Mouse (Mus musculus): ENCODE measurements around the gene Mindy3. TPM values are rescaled to one million over a fixed set of nuclear protein-coding genes. Genes with fewer than 3 reads are reported as not detected.
"Not testable (repeated sequence)": the region's sequence is repeated elsewhere in the genome, so short reads cannot be mapped to it uniquely, and the experiment has no call there.

Mindy3 gene
- polyA plus RNA-seq (2015; fragmentation: Nextera tagmentation; extraction: Ambion mirVana), result 35.4 and 37.9 TPM in 2 replicates

DNA sequence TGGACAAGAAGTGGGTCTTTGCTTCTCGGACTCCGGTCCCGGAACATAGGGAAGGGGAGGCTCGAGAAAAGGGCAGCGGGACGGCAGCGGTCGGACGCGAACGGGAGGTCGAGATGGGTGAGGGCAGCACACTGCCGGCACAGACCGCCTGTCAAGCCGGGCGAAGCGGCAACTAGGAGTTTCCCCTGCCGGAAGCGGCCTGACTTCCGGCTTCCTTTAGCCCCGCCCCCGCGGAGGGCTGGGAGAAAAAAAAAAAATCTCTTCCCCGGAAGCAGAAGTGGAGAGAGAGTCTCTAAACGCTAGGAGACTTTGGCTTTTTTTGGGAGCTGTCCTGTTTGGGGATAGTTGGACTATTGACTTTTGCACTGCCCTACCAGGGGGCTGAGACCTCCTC lies at the start of gene Mindy3:
Gene Mindy3 (minus strand): TSS at position 209 of the 394 bp plus-strand sequence.
- H3K27ac ChIP-seq (ENCODE audit: low read length), result peak within 1 kb of the TSS; percentile 71
- H3K36me3 ChIP-seq (ENCODE audit: insufficient read depth, low read length), result no peaks in the 10 kb centered on the region
- under 1% methylated on average over 25 of the region's 25 CpGs for WGBS
- peak within 1 kb of the TSS; percentile 75 for H3K4me3 ChIP-seq (ENCODE audit: low read length)
- H3K27me3 ChIP-seq (ENCODE audit: insufficient read depth, low read length), result no peaks in the 10 kb centered on the region
- ATAC-seq (ENCODE audit: low FRiP score, low TSS enrichment), result peak; percentile 94
- peaks cover 8% of the 10 kb centered on the region for H3K4me1 ChIP-seq (ENCODE audit: insufficient read depth, low read length)
- no peaks in the 10 kb centered on the region for H3K9me3 ChIP-seq (ENCODE audit: low read length)
- peak within 1 kb of the TSS; percentile 76 for H3K9ac ChIP-seq (replicated peaks; ENCODE audit: low read length)
- peak within 1 kb of the TSS; percentile 70 for H3K4me2 ChIP-seq (replicated peaks; ENCODE audit: low read depth, low read length)

DNA sequence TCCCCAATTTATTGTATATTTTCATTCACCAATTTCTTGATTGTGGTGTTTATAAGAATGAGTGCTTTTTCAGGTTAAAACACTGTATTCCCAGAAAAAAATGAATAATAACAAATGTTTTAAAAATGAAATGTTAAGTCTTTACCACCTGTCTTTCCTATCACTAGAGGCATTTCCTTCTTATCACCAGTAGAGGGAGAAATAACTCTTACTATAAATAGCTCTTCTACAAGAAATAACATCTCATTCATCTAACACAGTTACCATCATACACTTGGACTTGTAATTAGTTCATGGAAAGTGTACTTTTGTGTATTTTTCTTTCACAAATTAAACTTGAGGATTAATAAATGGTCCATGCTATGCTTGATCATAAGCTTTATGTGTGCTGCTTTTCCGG lies 40.5 kb upstream of the Mindy3 start:
- Histone ChIP-seq H3K36me3 (ENCODE audit: insufficient read depth, low read length) (no peaks in the 10 kb centered on the region), H3K4me1 (ENCODE audit: insufficient read depth, low read length) (no peaks in the 10 kb centered on the region), H3K27me3 (ENCODE audit: insufficient read depth, low read length) (no peaks in the 10 kb centered on the region), H3K4me2 (replicated peaks; ENCODE audit: low read depth, low read length) (no peak overlapping the region), H3K9me3 (ENCODE audit: low read length) (no peaks in the 10 kb centered on the region), H3K4me3 (ENCODE audit: low read length) (no peak overlapping the region), H3K9ac (replicated peaks; ENCODE audit: low read length) (no peak overlapping the region), H3K27ac (ENCODE audit: low read length) (no peak overlapping the region)
- WGBS, result 68% methylated on average over 1 of the region's 1 CpGs
- ATAC-seq (ENCODE audit: low FRiP score, low TSS enrichment), result no peak

DNA sequence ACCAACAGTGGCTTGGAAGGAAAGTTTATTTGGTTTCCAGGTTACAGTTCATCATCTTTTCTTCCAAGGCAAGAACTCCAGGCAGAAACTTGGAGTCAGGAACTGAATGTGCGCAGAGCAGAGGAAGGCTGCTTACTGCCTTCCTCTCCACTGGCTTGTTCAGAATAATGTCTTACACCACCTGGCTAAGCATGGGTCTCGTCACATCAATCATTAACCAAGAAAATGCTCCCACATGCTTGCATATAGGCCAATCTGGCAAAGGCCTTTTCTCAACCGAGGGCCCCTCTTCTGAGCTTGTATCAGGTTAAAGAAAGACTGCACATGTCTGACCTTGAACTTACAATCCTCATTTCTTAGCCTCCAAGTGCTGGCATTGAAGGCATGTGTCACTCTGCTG lies 30.8 kb upstream of the Mindy3 start:
- Histone ChIP-seq H3K9me3 (ENCODE audit: low read length) (no peaks in the 10 kb centered on the region), H3K27me3 (ENCODE audit: insufficient read depth, low read length) (no peaks in the 10 kb centered on the region), H3K36me3 (ENCODE audit: insufficient read depth, low read length) (no peaks in the 10 kb centered on the region), H3K27ac (ENCODE audit: low read length) (no peak overlapping the region), H3K4me2 (replicated peaks; ENCODE audit: low read depth, low read length) (no peak overlapping the region), H3K4me3 (ENCODE audit: low read length) (no peak overlapping the region), H3K9ac (replicated peaks; ENCODE audit: low read length) (no peak overlapping the region), H3K4me1 (ENCODE audit: insufficient read depth, low read length) (no peaks in the 10 kb centered on the region)
- 67% methylated on average over 3 of the region's 3 CpGs for WGBS
- peak; percentile 70; the same call in 1 of the 2 replicates for ATAC-seq (ENCODE audit: low FRiP score, low TSS enrichment)

DNA sequence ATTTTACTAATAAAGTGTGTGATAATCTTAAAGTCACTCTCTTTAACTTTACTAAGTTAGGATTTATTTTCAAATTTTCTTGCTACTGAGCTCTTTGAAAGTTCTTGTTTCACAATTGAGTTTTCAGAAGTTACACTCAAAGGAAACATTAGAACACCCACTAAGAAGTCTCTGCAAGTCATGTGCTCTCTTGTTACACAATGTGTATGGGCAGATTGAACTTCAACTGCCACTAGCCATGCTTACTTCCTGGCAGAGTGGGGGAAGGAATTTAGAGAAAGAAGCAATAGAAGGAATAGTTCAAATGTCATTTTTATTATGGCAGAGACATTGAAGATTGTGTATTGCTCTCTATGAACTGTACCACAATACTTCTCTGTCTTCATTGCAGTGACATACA lies 20.9 kb upstream of the Mindy3 start:
- H3K9ac ChIP-seq (replicated peaks; ENCODE audit: low read length), result no peak overlapping the region
- H3K4me1 ChIP-seq (ENCODE audit: insufficient read depth, low read length), result no peaks in the 10 kb centered on the region
- ATAC-seq (ENCODE audit: low FRiP score, low TSS enrichment), result no peak
- H3K9me3 ChIP-seq (ENCODE audit: low read length), result no peaks in the 10 kb centered on the region
- H3K27me3 ChIP-seq (ENCODE audit: insufficient read depth, low read length), result no peaks in the 10 kb centered on the region
- no peak overlapping the region for H3K4me3 ChIP-seq (ENCODE audit: low read length)
- H3K27ac ChIP-seq (ENCODE audit: low read length), result no peak overlapping the region
- no peaks in the 10 kb centered on the region for H3K36me3 ChIP-seq (ENCODE audit: insufficient read depth, low read length)
- no peak overlapping the region for H3K4me2 ChIP-seq (replicated peaks; ENCODE audit: low read depth, low read length)

DNA sequence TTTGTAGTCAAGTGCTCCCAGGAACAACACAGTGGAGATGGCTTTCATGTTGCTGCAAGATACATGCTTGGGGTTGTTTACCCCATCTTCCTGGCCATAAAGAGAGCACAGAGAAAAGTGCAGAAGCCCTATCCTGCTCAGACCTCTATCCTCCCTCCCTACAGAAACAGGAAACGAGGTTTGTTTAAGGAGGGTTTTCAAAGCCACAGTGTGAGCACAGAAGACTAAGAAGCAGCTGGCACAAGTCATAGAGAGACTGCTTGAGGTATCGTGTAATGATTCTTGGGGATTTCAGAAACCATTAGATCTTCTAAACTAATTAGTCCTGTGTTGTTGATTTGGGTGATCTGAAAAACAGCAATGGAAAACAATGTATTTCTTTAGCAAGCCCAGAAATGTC lies 20.3 kb upstream of the Mindy3 start:
- no peak overlapping the region for H3K9ac ChIP-seq (replicated peaks; ENCODE audit: low read length)
- H3K4me3 ChIP-seq (ENCODE audit: low read length), result no peak overlapping the region
- no peak overlapping the region for H3K4me2 ChIP-seq (replicated peaks; ENCODE audit: low read depth, low read length)
- no peaks in the 10 kb centered on the region for H3K27me3 ChIP-seq (ENCODE audit: insufficient read depth, low read length)
- no peaks in the 10 kb centered on the region for H3K4me1 ChIP-seq (ENCODE audit: insufficient read depth, low read length)
- no peak overlapping the region for H3K27ac ChIP-seq (ENCODE audit: low read length)
- WGBS, result 17% methylated on average over 2 of the region's 2 CpGs
- no peak for ATAC-seq (ENCODE audit: low FRiP score, low TSS enrichment)
- H3K36me3 ChIP-seq (ENCODE audit: insufficient read depth, low read length), result no peaks in the 10 kb centered on the region
- no peaks in the 10 kb centered on the region for H3K9me3 ChIP-seq (ENCODE audit: low read length)

DNA sequence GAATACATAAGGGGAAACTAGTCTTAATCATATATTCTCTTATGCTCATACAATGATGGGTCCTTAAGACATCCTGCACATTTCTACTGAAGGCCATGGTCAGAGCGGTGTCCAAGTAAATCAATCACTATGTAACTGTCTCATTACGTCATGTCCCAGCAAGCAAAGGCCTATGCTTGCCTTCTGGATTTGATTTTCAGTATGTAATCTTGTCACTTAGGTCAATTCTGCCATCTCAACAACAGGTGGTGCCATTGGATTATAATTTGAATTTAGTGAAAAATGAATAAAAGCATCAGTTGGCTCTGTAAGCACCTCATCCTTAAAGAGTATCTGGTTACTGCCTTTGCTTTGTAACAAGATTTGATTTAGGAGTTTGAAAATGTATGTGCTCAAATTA lies 18.9 kb upstream of the Mindy3 start:
- Histone ChIP-seq H3K27me3 (ENCODE audit: insufficient read depth, low read length) (no peaks in the 10 kb centered on the region), H3K9me3 (ENCODE audit: low read length) (no peaks in the 10 kb centered on the region), H3K4me2 (replicated peaks; ENCODE audit: low read depth, low read length) (no peak overlapping the region), H3K4me1 (ENCODE audit: insufficient read depth, low read length) (no peaks in the 10 kb centered on the region), H3K4me3 (ENCODE audit: low read length) (no peak overlapping the region), H3K27ac (ENCODE audit: low read length) (no peak overlapping the region), H3K9ac (replicated peaks; ENCODE audit: low read length) (no peak overlapping the region), H3K36me3 (ENCODE audit: insufficient read depth, low read length) (no peaks in the 10 kb centered on the region)
- 80% methylated on average over 2 of the region's 2 CpGs for WGBS
- ATAC-seq (ENCODE audit: low FRiP score, low TSS enrichment), result no peak

DNA sequence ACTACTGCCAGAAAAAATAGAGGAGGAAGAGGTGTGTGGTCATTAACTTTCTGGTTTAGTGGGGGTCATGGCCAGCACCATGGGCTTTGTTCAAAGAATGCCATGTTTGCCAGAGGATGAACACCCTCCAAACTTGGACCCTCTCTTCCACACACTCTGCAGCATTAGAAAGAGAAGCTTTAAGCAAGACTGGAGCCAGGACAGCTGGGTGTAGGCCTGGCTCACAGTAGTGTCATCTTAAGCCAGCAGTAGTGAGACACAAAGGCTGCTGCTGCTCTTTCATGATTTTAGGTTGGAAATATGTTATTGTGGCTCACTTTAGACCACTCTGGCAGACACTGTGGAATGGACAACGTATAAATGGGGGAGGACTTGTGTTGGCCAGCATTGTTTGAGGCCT lies 12.8 kb upstream of the Mindy3 start:
- WGBS, result 54% methylated on average over 1 of the region's 1 CpGs
- H3K4me2 ChIP-seq (replicated peaks; ENCODE audit: low read depth, low read length), result no peak overlapping the region
- no peak overlapping the region for H3K27ac ChIP-seq (ENCODE audit: low read length)
- ATAC-seq (ENCODE audit: low FRiP score, low TSS enrichment), result peak; percentile 81
- H3K9me3 ChIP-seq (ENCODE audit: low read length), result no peaks in the 10 kb centered on the region
- H3K27me3 ChIP-seq (ENCODE audit: insufficient read depth, low read length), result no peaks in the 10 kb centered on the region
- no peak overlapping the region for H3K9ac ChIP-seq (replicated peaks; ENCODE audit: low read length)
- no peaks in the 10 kb centered on the region for H3K4me1 ChIP-seq (ENCODE audit: insufficient read depth, low read length)
- no peaks in the 10 kb centered on the region for H3K36me3 ChIP-seq (ENCODE audit: insufficient read depth, low read length)
- H3K4me3 ChIP-seq (ENCODE audit: low read length), result no peak overlapping the region

DNA sequence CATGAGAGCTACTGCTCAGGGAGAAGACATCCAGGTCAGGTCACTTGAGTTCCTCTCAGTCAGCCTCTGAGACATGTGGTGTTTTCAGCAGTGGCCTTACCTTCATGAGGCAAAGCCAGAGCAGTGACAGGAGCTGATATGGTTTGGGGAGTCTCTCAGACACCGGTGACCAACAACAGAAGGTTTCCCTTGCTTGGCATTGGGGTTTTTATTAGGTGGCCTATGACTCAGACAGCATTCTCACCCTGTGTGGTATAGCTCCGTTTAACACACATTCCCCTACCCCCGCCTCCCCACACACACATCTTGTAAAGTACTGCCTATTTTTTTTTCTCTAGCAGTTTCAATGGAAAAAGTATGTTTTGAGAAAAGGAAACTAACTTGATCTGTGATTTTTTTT lies 5.1 kb upstream of the Mindy3 start:
- WGBS, result 75% methylated on average over 3 of the region's 3 CpGs
- Histone ChIP-seq H3K4me3 (ENCODE audit: low read length) (no peak overlapping the region), H3K9ac (replicated peaks; ENCODE audit: low read length) (no peak overlapping the region)

DNA sequence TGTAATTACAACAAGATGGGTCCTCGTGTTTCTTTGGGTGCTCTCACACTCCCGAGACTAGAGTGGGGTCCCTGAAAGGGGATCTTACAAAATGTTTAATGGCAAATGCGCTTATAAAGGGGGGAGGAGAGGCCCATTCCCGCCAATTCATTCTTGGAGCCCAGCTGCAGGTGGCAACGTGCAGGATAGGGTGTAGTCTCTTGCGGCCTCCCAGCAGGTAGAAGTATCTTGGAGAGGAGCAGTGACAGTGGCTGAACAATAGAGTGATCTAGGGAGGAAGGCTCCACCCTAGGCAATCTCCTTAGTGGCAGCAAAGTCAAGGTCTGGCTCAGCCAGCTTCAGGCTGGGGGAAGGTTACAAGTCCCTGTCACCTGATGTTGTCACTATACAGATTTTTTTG lies 4.2 kb upstream of the Mindy3 start:
- not testable (repeated sequence) for H3K9me3 ChIP-seq (ENCODE audit: low read length); H3K4me3 ChIP-seq (ENCODE audit: low read length); H3K9ac ChIP-seq (replicated peaks; ENCODE audit: low read length); H3K4me1 ChIP-seq (ENCODE audit: insufficient read depth, low read length); H3K4me2 ChIP-seq (replicated peaks; ENCODE audit: low read depth, low read length); H3K27me3 ChIP-seq (ENCODE audit: insufficient read depth, low read length); ATAC-seq (ENCODE audit: low FRiP score, low TSS enrichment); H3K27ac ChIP-seq (ENCODE audit: low read length); H3K36me3 ChIP-seq (ENCODE audit: insufficient read depth, low read length)
- 67% methylated on average over 6 of the region's 6 CpGs for WGBS

More for the DNA sequence above, 5.1 kb upstream of the Mindy3 start:
- Histone ChIP-seq H3K4me1 (ENCODE audit: insufficient read depth, low read length) (no peaks in the 10 kb centered on the region), H3K36me3 (ENCODE audit: insufficient read depth, low read length) (no peaks in the 10 kb centered on the region), H3K27ac (ENCODE audit: low read length) (no peak overlapping the region), H3K4me2 (replicated peaks; ENCODE audit: low read depth, low read length) (no peak overlapping the region), H3K27me3 (ENCODE audit: insufficient read depth, low read length) (no peaks in the 10 kb centered on the region), H3K9me3 (ENCODE audit: low read length) (no peaks in the 10 kb centered on the region)
- ATAC-seq (ENCODE audit: low FRiP score, low TSS enrichment), result no peak

DNA sequence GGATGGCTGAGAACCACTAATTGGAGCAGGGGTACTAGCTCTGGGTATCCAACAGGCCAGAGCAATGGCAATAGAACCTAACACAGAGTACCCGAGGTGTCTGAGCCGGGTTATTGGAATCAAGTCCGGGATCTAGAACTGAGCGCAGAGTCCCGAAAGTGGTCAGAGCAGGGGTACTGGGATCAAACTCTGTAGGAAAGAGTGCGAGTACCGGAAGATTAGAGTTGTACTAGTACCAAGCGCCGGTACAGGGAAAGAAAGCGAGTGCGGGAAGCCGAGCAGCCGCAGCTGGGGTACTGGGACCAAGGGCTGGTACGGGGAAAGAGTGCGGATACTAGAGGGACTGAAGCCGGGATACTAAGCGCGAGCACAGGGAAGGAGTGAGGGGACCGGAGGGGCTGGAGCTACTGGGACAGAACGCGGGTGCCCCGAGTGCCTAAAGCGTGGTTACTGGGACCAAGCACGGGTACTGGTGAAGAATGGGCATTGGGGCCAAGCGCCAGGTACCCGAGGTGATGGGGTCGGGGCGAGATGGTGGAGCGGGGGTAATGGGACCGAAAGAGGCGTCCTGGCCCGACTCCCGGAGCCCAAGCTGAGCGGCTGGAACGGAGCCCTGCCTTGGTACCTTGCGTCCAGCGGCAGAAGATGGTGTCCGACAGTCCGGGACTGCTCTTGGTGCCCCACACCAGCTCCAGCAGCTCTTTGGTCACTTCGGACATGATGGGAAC lies 572 bp downstream of the Mindy3 start:
- Histone ChIP-seq H3K4me3 (ENCODE audit: low read length) (peak overlapping the region; percentile 75), H3K36me3 (ENCODE audit: insufficient read depth, low read length) (no peaks in the 10 kb centered on the region), H3K9ac (replicated peaks; ENCODE audit: low read length) (peak overlapping the region; percentile 76), H3K27ac (ENCODE audit: low read length) (peak overlapping the region; percentile 71), H3K4me2 (replicated peaks; ENCODE audit: low read depth, low read length) (peak overlapping the region; percentile 70), H3K9me3 (ENCODE audit: low read length) (no peaks in the 10 kb centered on the region), H3K4me1 (ENCODE audit: insufficient read depth, low read length) (peaks cover 8% of the 10 kb centered on the region), H3K27me3 (ENCODE audit: insufficient read depth, low read length) (no peaks in the 10 kb centered on the region)
- WGBS, result under 1% methylated on average over 40 of the region's 40 CpGs
- ATAC-seq (ENCODE audit: low FRiP score, low TSS enrichment), result peak; percentile 82
